ENCODE assay signal across 15 mouse cellular contexts in the genomic region with DNA sequence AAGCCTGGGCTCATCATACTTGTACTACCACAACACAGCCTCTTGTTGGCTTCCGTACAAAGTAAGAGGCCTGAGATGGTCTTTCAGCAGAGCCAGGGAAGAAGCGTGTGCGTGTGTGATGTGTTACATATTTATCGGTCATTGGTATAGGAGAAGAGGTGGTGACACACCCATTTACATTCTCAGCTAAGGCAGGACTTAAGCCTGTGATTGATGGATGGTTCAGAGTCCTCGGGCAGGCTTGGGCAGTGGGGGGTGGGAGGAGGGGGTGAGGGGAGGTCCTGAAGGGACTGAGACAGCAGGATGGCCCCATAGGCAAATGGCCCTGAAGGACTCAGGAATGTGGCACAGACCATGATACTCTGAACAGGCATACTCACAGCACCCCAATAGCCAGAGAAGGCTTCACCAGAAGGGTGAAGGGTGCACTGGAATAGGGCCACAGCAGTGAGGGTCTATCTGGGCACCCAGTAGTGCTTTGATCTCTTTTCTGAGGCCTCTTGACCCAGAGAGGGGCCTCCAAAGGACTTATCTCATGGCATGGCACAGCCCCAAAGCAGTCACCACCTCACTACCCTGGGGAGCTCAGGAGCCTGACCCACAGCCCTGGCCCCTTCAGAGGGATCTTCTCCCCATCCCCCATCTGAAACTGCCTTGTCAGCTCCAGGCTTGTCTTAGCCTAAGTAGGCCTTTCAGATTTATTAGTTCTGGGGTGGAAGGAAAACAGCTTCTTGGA.
A peak's percentile ranks its signal among the peaks of the same experiment; 100 is the strongest.
DNase-seq lines count a peak whose midpoint lies in the region; ATAC-seq lines count a peak whose summit lies in the region.
"Had no signal": no experiment of that assay in that cellular context is flagged by ENCODE, and none has a peak within 500 bp of the region (broad histone marks: within the 10 kb centered on the region; RNA-seq: fewer than 3 reads in every experiment).

No protein-coding gene starts in this region.

- 72% methylated on average over 5 of the region's 5 CpGs for WGBS in midbrain, embryonic 15.5 days
- WGBS in midbrain, embryonic 13.5 days, result 74% methylated on average over 5 of the region's 5 CpGs
- WGBS in limb, embryonic 15.5 days, result 42% methylated on average over 5 of the region's 5 CpGs
- WGBS in neural tube, embryonic 14.5 days, result 70% methylated on average over 5 of the region's 5 CpGs

- H3K4me1 ChIP-seq in midbrain, embryonic 15.5 days, result 0 out of 2 replicates have a peak, but pooled peaks cover 15% of the 10 kb centered on the region
- peaks cover 24% of the 10 kb centered on the region for H3K4me1 ChIP-seq in midbrain, embryonic 13.5 days (replicated peaks)
- 0 out of 2 replicates have a peak, but pooled peaks cover 3% of the 10 kb centered on the region for H3K4me1 ChIP-seq in limb, embryonic 15.5 days
- peaks cover 18% of the 10 kb centered on the region for H3K4me1 ChIP-seq in neural tube, embryonic 14.5 days (ENCODE audit: control insufficient read depth, insufficient read depth, low read length)

- DNase-seq in embryo, embryonic 10 days (ENCODE audit: low spot score), result peak; percentile 27
- no peak for DNase-seq in embryo, embryonic 9.5 days (ENCODE audit: extremely low spot score)
- no peak for DNase-seq in heart, postnatal 25 days (ENCODE audit: low spot score)
- no peak for DNase-seq in thymus, postnatal 4 days
- DNase-seq: cerebellum, adult 9-10 months; heart, adult 18-20 months; kidney, adult 2 months; kidney, postnatal 36 days; lung, adult 18-20 months; right cerebral cortex, postnatal 25 days had no signal

- H3K4me3 ChIP-seq in midbrain, embryonic 15.5 days, result no peak overlapping the region
- H3K4me3 ChIP-seq in midbrain, embryonic 13.5 days (replicated peaks), result no peak overlapping the region
- no peak overlapping the region for H3K4me3 ChIP-seq in limb, embryonic 15.5 days
- no peak overlapping the region for H3K4me3 ChIP-seq in neural tube, embryonic 14.5 days (ENCODE audit: low read depth, low read length)
- H3K4me3 ChIP-seq: erythroblast, embryonic 14.5 days had no signal

- H3K36me3 ChIP-seq in midbrain, embryonic 15.5 days (replicated peaks), result no peaks in the 10 kb centered on the region
- no peaks in the 10 kb centered on the region for H3K36me3 ChIP-seq in midbrain, embryonic 13.5 days
- no peaks in the 10 kb centered on the region for H3K36me3 ChIP-seq in limb, embryonic 15.5 days
- H3K36me3 ChIP-seq in neural tube, embryonic 14.5 days (ENCODE audit: control insufficient read depth, insufficient read depth, low read length), result no peaks in the 10 kb centered on the region

- no peak overlapping the region for H3K9ac ChIP-seq in midbrain, embryonic 15.5 days
- no peak overlapping the region for H3K9ac ChIP-seq in midbrain, embryonic 13.5 days (replicated peaks)
- no peak overlapping the region for H3K9ac ChIP-seq in limb, embryonic 15.5 days
- no peak overlapping the region for H3K9ac ChIP-seq in neural tube, embryonic 14.5 days (replicated peaks; ENCODE audit: low read depth, low read length)

- no peak for ATAC-seq in midbrain, embryonic 15.5 days (replicated peaks)
- no peak for ATAC-seq in midbrain, embryonic 13.5 days
- peak; percentile 24; the same call in 1 of the 2 replicates for ATAC-seq in limb, embryonic 15.5 days (ENCODE audit: insufficient number of reproducible peaks, low FRiP score, low TSS enrichment, low read depth)
- peak; percentile 34; the same call in 1 of the 2 replicates for ATAC-seq in neural tube, embryonic 14.5 days (ENCODE audit: low read depth)

- no peak overlapping the region for H3K4me2 ChIP-seq in midbrain, embryonic 15.5 days
- no peak overlapping the region for H3K4me2 ChIP-seq in midbrain, embryonic 13.5 days (replicated peaks)
- H3K4me2 ChIP-seq in limb, embryonic 15.5 days, result no peak overlapping the region
- no peak overlapping the region for H3K4me2 ChIP-seq in neural tube, embryonic 14.5 days (ENCODE audit: low read depth, low read length)

- H3K27me3 ChIP-seq in midbrain, embryonic 15.5 days (replicated peaks), result no peaks in the 10 kb centered on the region
- no peaks in the 10 kb centered on the region for H3K27me3 ChIP-seq in midbrain, embryonic 13.5 days
- no peaks in the 10 kb centered on the region for H3K27me3 ChIP-seq in limb, embryonic 15.5 days
- H3K27me3 ChIP-seq in neural tube, embryonic 14.5 days (ENCODE audit: control insufficient read depth, insufficient read depth, low read length), result no peaks in the 10 kb centered on the region

- intact Hi-C loops in heart, postnatal 25 days (cut with DNase I), result no loop called here

- peak overlapping the region; percentile 36 for H3K27ac ChIP-seq in midbrain, embryonic 15.5 days
- no peak overlapping the region for H3K27ac ChIP-seq in midbrain, embryonic 13.5 days
- H3K27ac ChIP-seq in limb, embryonic 15.5 days, result no peak overlapping the region
- peak overlapping the region; percentile 62 for H3K27ac ChIP-seq in neural tube, embryonic 14.5 days (ENCODE audit: low read depth, low read length)

- H3K9me3 ChIP-seq in midbrain, embryonic 15.5 days, result no peaks in the 10 kb centered on the region
- no peaks in the 10 kb centered on the region for H3K9me3 ChIP-seq in midbrain, embryonic 13.5 days
- H3K9me3 ChIP-seq in limb, embryonic 15.5 days, result no peaks in the 10 kb centered on the region
- no peaks in the 10 kb centered on the region; the same call in 1 of the 2 replicates for H3K9me3 ChIP-seq in neural tube, embryonic 14.5 days (ENCODE audit: control insufficient read depth, low read length)

Comparison
In these comparisons a context has a peak if more than half of its experiments do, and no peak if none do; other contexts are left out.
1. H3K27ac ChIP-seq: peak in midbrain, embryonic 15.5 days (single experiment) and neural tube, embryonic 14.5 days (single experiment); none in midbrain, embryonic 13.5 days (single experiment) and limb, embryonic 15.5 days (single experiment).
2. ATAC-seq: peak in limb, embryonic 15.5 days (single experiment) and neural tube, embryonic 14.5 days (single experiment); none in midbrain, embryonic 15.5 days (single experiment) and midbrain, embryonic 13.5 days (single experiment).